ENCODE assay signal across 9 mouse cellular contexts in genomic region chr8:126886741-126887638, GRCm38 (mm10). TPM values are rescaled to one million over a fixed set of nuclear protein-coding genes. Genes with fewer than 3 reads are reported as not detected.
DNase-seq lines count a peak whose midpoint lies in the region; ATAC-seq and TF ChIP-seq lines count a peak whose summit lies in the region.
"Had no signal": no experiment of that assay in that cellular context is flagged by ENCODE, and none has a peak within 500 bp of the region (broad histone marks: within the 10 kb centered on the region; RNA-seq: fewer than 3 reads in every experiment).

No protein-coding gene starts in this region.

- DNase-seq in layer of hippocampus, adult 2 months (ENCODE audit: low spot score in 2 of 2) = peak in 1 of 2 experiments; percentile 23
- no peak for DNase-seq in layer of hippocampus, postnatal 10 days (ENCODE audit: low spot score in 2 of 2)
- DNase-seq in embryo, embryonic 10.5 days (ENCODE audit: low spot score) = peak; percentile 67
- peak; percentile 87 for DNase-seq in heart, adult 8-10 months (ENCODE audit: low spot score)
- DNase-seq in kidney, adult 8-10 months = peak; percentile 60 to 65
- peak; percentile 80 for DNase-seq in lung, postnatal 36 days
- peak; percentile 70 for DNase-seq in testis, postnatal 10 days (ENCODE audit: low spot score)

- TF ChIP-seq CTCF in layer of hippocampus, adult 2 months (conservative IDR thresholded peaks at IDR 0.05) = no peak

- peak overlapping the region; percentile 80 for H3K27ac ChIP-seq in layer of hippocampus, adult 2 months

- no peak overlapping the region for H3K4me3 ChIP-seq in layer of hippocampus, adult 2 months
- H3K4me3 ChIP-seq: erythroblast, embryonic 14.5 days had no signal

- ATAC-seq in CD4-positive, CD25-positive, alpha-beta regulatory T cell, adult 4 months = no peak

RNA-seq across cellular contexts. Expression of gene Tomm20, which starts 58.7 kb away (rescaled TPM):
- 100 to 1,000 TPM; 209 to 214 TPM for total RNA-seq in layer of hippocampus, adult 2 months (2021)
- total RNA-seq in layer of hippocampus, postnatal 10 days (2021) = 100 to 1,000 TPM; 186 to 197 TPM
- 100 to 1,000 TPM in 1 of 4 experiments, 10 to 100 TPM in 3; 82.0 to 104 (median 91.0) TPM for total RNA-seq in heart, adult 8-10 months (2022)
- 10 to 100 TPM; 28.5 to 80.4 TPM for polyA plus RNA-seq in CD4-positive, CD25-positive, alpha-beta regulatory T cell, adult 4 months (2017; shearing (Covaris generic))

Comparison
In these comparisons a context has a peak if more than half of its experiments do, and no peak if none do; other contexts are left out.
1. DNase-seq: peak in embryo, embryonic 10.5 days (single experiment), heart, adult 8-10 months (single experiment), kidney, adult 8-10 months (2 of 2), lung, postnatal 36 days (single experiment) and testis, postnatal 10 days (single experiment); none in layer of hippocampus, postnatal 10 days (0 of 2).